Mouse (Mus musculus): ENCODE measurements at regions not wholly inside any gene's neighbourhood (a gene's known extent, or its start where the extent isn't known, plus 50 kb on each side); places are given as distances from the start of the nearest gene placed in this dataset.

DNA sequence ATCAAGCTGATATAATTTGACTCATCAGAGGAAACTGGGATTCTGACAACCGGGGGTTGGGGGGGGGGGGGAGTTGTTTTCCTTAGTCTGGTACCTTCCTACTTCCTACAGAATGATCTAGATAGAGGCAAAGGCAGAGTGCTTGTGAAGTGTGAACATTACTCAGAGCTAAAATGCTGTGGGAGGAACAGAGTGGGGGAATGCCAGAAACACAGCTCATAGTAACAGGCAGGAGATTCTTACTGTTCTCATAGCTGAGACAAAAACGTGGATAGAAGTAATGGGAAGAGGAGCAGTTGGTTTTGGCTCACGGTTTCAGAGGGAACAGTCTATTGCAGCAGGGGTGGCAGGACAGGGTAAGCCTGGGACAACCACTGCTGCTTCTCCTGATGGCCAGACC is 167.6 kb downstream of the Tgfb2 start:
- TF ChIP-seq EP300 (optimal IDR thresholded peaks at IDR 0.05) (no peak), CTCF (IDR thresholded peaks at IDR 0.05; ENCODE audit: low read depth) (no peak)
